Mouse (Mus musculus) spleen, adult 2 months (tissue): Measurements from ENCODE around the gene Lrch3. TPM values are rescaled to one million over a fixed set of nuclear protein-coding genes. Genes with fewer than 3 reads are reported as not detected.
"Not testable (repeated sequence)": the region's sequence is repeated elsewhere in the genome, so short reads cannot be mapped to it uniquely, and the experiment has no call there.

Source experiments
- DNase-seq, 2 experiments: peaks; one replicate each; pipeline versions ENCODE4 v3.0.0 to v3.0.0-alpha.2; 2012 to 2021; ENCODE audit warnings: low spot score in 2 of 2, low read depth in 1 of 2
- H3K27ac ChIP-seq: fragments of 200-500 bp; 2 replicates; pipeline ENCODE4 v1.5.1; 2012; ENCODE audit warnings: low read length, inconsistent platforms; ENCODE audit not compliant: insufficient read depth
- H3K27me3 ChIP-seq: fragments of 200-500 bp; 2 replicates; pipeline ENCODE4 v1.6.1; 2012; ENCODE audit warnings: mild to moderate bottlenecking, moderate library complexity, low read length, inconsistent platforms; ENCODE audit not compliant: control insufficient read depth, insufficient read depth
- H3K36me3 ChIP-seq: fragments of 200-500 bp; 2 replicates; pipeline ENCODE4 v1.6.1; 2012; ENCODE audit warnings: mild to moderate bottlenecking, low read length, inconsistent platforms; ENCODE audit not compliant: control insufficient read depth, insufficient read depth
- H3K4me1 ChIP-seq: fragments of 200-500 bp; 2 replicates; pipeline ENCODE4 v1.6.1; 2011; ENCODE audit warnings: inconsistent platforms; ENCODE audit not compliant: control insufficient read depth, insufficient read depth, insufficient read length
- H3K4me3 ChIP-seq: fragments of 200-500 bp; 2 replicates; pipeline ENCODE4 v1.5.1; 2011; ENCODE audit warnings: mild to moderate bottlenecking, inconsistent platforms; ENCODE audit not compliant: insufficient read depth, insufficient read length; ENCODE audit errors: extremely low read depth
- CTCF ChIP-seq: fragments of 200-500 bp; IDR thresholded peaks from 2 replicates; pipeline ENCODE4 v1.5.1; 2011; ENCODE audit warnings: mild to moderate bottlenecking, inconsistent platforms; ENCODE audit not compliant: insufficient read depth, insufficient read length, insufficient replicate concordance; ENCODE audit errors: extremely low read depth
- POLR2A ChIP-seq: fragments of 200-500 bp; IDR thresholded peaks from 2 replicates; pipeline ENCODE4 v1.6.1; 2011; ENCODE audit warnings: low read depth, low read length, inconsistent platforms
- WGBS: fragments of 180-500 bp; shearing (Covaris S2); methylation state at CpG from one replicate; pipeline ENCODE4 v1.1.7; 2018; 5-methylcytosine and 5-hydroxymethylcytosine counted together
- polyA plus RNA-seq: library from polyadenylated mRNA; depleted of rRNA; stranded (reverse); fragments of >200 nt; gene quantifications from 2 replicates; pipeline ENCODE4 v1.2.3, GENCODE M21; 2012; rRNA removed

Gene Lrch3
- polyA plus RNA-seq: 16.9 and 20.1 TPM in 2 replicates

DNA sequence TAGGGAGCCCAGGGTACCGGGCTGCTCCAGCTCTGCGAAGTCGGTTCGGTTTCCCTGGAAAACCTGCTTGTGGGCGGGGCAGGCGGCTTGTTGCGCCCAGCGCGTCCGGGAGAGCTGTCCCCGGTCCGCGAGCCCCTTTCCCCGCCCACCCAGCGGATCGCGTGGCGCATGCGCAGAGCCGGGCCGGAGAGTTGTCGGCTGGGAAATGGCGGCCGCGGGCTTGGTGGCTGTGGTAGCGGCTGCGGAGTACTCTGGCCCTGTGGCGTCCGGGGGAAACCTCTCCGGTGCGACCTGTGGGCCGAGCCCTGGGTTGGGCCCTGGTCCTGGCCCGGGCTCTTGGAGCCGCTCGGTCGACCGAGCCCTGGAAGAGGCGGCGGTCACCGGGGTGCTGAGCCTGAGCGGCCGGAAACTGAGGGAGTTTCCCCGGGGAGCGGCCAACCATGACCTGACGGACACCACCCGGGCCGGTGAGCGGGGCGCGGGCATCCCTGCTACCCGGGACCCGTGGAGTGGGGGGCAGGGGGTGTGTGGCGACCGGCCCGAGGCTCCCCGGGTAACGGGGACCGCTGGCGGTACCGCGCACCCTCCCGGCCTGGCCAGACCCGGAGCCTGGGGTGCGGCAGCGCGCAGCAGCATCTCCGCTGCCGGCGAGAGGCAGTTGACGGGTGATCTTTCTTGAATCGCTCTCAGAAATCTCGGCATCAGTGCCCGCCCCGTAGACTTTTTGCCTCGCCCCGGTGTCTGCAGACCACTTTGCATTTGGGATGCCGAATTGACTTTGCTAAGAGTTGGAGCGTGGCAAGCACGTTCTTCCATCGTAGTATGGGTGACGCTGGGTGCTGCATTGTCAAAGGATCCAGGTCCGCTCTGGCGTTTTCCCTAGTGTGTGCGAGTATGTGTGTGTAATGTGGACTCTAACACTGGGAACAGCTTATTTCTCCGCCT lies at the start of gene Lrch3:
Gene Lrch3 (plus strand): TSS at position 164 of the 945 bp plus-strand sequence.
- DNase-seq: peak; percentile 52 to 89
- WGBS: under 1% methylated on average over 83 of the region's 85 CpGs
- H3K27me3 ChIP-seq: no peaks in the 10 kb centered on the region
- peak within 1 kb of the TSS; percentile 80 for H3K4me3 ChIP-seq
- peak within 1 kb of the TSS; percentile 95 for H3K27ac ChIP-seq
- no peak for TF ChIP-seq CTCF
- peak; percentile 81 for TF ChIP-seq POLR2A
- H3K4me1 ChIP-seq: peaks cover 5% of the 10 kb centered on the region
- no peaks in the 10 kb centered on the region for H3K36me3 ChIP-seq

GRCm38 (mm10) chr16:32865401-32865800 lies 48.5 kb upstream of the Lrch3 start:
- Histone ChIP-seq H3K27ac (peak overlapping the region; percentile 86), H3K27me3 (no peaks in the 10 kb centered on the region), H3K4me3 (peak overlapping the region; percentile 16; the same call in 1 of the 2 replicates), H3K4me1 (peaks cover 10% of the 10 kb centered on the region; the same call in 1 of the 2 replicates), H3K36me3 (peaks cover 5% of the 10 kb centered on the region)
- TF ChIP-seq POLR2A: no peak
- TF ChIP-seq CTCF: no peak
- DNase-seq: peak in 1 of 2 experiments; percentile 32
- 33% methylated on average over 4 of the region's 4 CpGs for WGBS

DNA sequence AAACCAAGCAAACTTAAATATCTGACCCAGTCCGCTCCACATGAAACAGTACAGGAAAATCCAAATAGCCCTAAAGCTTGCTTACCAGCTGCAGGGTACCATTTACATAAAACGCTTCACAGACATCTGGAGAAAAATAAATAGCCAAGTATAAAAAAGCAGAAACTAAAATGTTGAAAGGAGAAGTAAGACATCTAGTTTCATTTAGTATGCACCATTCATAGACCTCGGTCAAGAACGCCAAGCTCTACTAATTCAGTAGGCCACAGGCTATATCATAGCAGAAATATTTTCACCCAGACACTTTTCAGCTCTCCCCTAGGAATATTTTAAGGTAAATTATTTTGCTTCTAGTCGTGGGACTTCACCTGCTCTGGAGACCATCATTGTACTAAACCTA lies 47.2 kb upstream of the Lrch3 start:
- peak overlapping the region; percentile 50; the same call in 1 of the 2 replicates for H3K4me3 ChIP-seq
- TF ChIP-seq CTCF: no peak
- no peak for TF ChIP-seq POLR2A
- H3K4me1 ChIP-seq: peaks cover 10% of the 10 kb centered on the region; the same call in 1 of the 2 replicates

DNA sequence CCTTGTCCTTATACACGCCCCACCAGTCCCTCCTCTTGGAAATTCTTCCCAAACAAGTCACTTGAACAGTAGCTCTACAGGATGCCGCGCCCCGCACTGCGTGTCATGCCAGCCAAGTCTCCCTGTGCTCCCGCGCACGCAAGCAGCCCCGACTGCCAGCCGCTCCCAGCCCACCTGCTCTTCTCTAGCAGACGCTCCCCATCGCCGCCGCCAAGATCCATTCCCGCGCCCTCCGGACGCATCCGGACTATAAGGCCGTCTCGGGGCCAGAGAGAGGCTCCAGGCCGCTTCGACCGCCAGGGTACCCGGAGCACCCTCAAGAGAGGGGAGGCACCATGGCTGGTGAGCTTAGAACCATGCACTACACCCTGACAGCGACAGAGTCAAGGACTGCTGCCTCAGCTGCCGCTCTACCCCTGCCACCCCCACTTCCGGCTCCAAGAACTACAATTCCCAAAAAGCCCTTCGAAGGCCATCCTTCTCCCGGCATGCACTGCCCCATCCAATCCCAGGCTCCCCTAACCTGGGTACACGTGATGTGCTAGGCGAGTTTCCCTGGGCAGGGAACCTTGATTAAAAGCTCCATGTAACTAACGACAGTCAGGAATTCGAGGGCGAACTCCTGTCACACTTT lies 45.9 kb upstream of the Lrch3 start:
- WGBS: under 1% methylated on average over 35 of the region's 35 CpGs
- H3K27me3 ChIP-seq: no peaks in the 10 kb centered on the region
- TF ChIP-seq CTCF (no peak), POLR2A (peak; percentile 60)
- H3K4me1 ChIP-seq: peaks cover 10% of the 10 kb centered on the region; the same call in 1 of the 2 replicates
- DNase-seq: peak; percentile 74 to 89
- peak overlapping the region; percentile 88 for H3K27ac ChIP-seq
- peak overlapping the region; percentile 83 for H3K4me3 ChIP-seq
- peaks cover 5% of the 10 kb centered on the region for H3K36me3 ChIP-seq

More for the DNA sequence above, 47.2 kb upstream of the Lrch3 start:
- peak in 1 of 2 experiments; percentile 25 for DNase-seq
- no peaks in the 10 kb centered on the region for H3K27me3 ChIP-seq
- peaks cover 5% of the 10 kb centered on the region for H3K36me3 ChIP-seq
- 35% methylated on average over 5 of the region's 5 CpGs for WGBS
- H3K27ac ChIP-seq: peak overlapping the region; percentile 88

GRCm38 (mm10) chr16:32870231-32870630 lies 43.7 kb upstream of the Lrch3 start:
- no peak for DNase-seq
- TF ChIP-seq POLR2A (no peak), CTCF (no peak)
- Histone ChIP-seq H3K4me1 (peaks cover under 1% of the 10 kb centered on the region; the same call in 1 of the 2 replicates), H3K27me3 (no peaks in the 10 kb centered on the region), H3K27ac (no peak overlapping the region), H3K36me3 (no peaks in the 10 kb centered on the region), H3K4me3 (no peak overlapping the region)
- WGBS: 82% methylated on average over 5 of the region's 5 CpGs

DNA sequence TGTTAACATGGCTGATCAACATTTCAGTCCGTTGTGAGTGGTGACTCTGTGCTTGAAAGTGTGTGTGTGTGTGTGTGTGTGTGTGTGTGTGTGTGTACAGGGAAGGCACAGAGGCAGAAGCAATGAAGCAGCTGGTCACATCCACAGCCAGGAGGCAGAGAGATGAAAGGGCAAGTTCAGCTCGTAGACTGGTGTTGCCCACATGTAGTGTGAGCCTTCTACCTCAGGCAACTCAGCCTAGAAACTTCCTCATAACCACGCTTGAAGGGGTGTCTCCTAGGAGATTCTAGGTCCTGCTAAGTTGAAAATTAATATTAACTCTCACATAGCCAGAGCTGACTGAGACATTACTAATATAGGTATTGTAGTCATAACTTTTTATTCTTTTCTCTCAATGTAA lies 40.5 kb upstream of the Lrch3 start:
- H3K27me3 ChIP-seq: no peaks in the 10 kb centered on the region
- H3K4me3 ChIP-seq: no peak overlapping the region; the same call in 1 of the 2 replicates
- no peaks in the 10 kb centered on the region for H3K36me3 ChIP-seq
- no peaks in the 10 kb centered on the region; the same call in 1 of the 2 replicates for H3K4me1 ChIP-seq
- peak overlapping the region; percentile 72 for H3K27ac ChIP-seq
- DNase-seq: peak in 1 of 2 experiments; percentile 25
- WGBS: 38% methylated on average over 3 of the region's 3 CpGs
- TF ChIP-seq CTCF (no peak), POLR2A (no peak)

DNA sequence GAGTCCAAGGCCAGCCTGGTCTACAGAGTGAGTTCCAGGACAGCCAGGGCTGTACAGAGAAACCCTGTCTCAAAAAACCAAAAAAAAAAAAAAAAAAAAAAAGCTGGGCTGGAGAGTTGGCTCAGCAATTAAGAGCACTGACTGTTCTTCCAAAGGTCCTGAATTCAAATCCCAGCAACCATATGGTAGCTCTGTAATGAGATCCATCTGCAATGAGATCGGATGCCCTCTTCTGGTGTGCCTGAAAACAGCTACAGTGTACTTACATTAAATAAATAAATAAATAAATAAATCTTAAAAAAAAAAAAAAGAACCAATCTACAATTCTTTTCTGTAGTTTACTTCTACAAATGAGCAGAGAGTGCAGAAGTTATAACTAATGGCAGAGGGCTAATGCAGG lies 38.6 kb upstream of the Lrch3 start:
- not testable (repeated sequence) for H3K4me1 ChIP-seq, H3K4me3 ChIP-seq, H3K27me3 ChIP-seq, H3K27ac ChIP-seq, DNase-seq, H3K36me3 ChIP-seq
- 65% methylated on average over 1 of the region's 1 CpGs for WGBS
